Mouse (Mus musculus): Measurements from ENCODE around the gene Man1a2. TPM values are rescaled to one million over a fixed set of nuclear protein-coding genes. Genes with fewer than 3 reads are reported as not detected.

The Man1a2 gene
- polyA plus RNA-seq, 1 experiment from 2014 or later: 43.0 TPM

GRCm38 (mm10) chr3:100591053-100591452 is 94.2 kb downstream of the Man1a2 start:
- 98% methylated on average over 4 of the region's 4 CpGs for WGBS
- 0 out of 2 replicates have a peak, but pooled peaks cover under 1% of the 10 kb centered on the region for H3K36me3 ChIP-seq (replicated peaks)
- no peaks in the 10 kb centered on the region for H3K27me3 ChIP-seq (replicated peaks)
- 0 out of 2 replicates have a peak, but pooled peaks cover 3% of the 10 kb centered on the region for H3K9me3 ChIP-seq
- no peak overlapping the region for H3K4me3 ChIP-seq
- H3K4me2 ChIP-seq: no peak overlapping the region
- H3K9ac ChIP-seq: no peak overlapping the region
- no peak overlapping the region for H3K27ac ChIP-seq
- H3K4me1 ChIP-seq: no peaks in the 10 kb centered on the region
- ATAC-seq (replicated peaks): no peak

GRCm38 (mm10) chr3:100582721-100583355 is 102.5 kb downstream of the Man1a2 start:
- Histone ChIP-seq H3K9ac (no peak overlapping the region), H3K36me3 (replicated peaks) (0 out of 2 replicates have a peak, but pooled peaks cover 2% of the 10 kb centered on the region), H3K27ac (no peak overlapping the region), H3K4me1 (no peaks in the 10 kb centered on the region), H3K27me3 (replicated peaks) (no peaks in the 10 kb centered on the region), H3K9me3 (no peaks in the 10 kb centered on the region), H3K4me3 (no peak overlapping the region), H3K4me2 (no peak overlapping the region)
- no peak for ATAC-seq (replicated peaks)
- 83% methylated on average over 1 of the region's 1 CpGs for WGBS

- Histone ChIP-seq H3K36me3 (replicated peaks) (0 out of 2 replicates have a peak, but pooled peaks cover 3% of the 10 kb centered on the region), H3K4me2 (no peak overlapping the region), H3K4me3 (no peak overlapping the region), H3K27ac (no peak overlapping the region), H3K9me3 (no peaks in the 10 kb centered on the region), H3K9ac (no peak overlapping the region), H3K27me3 (replicated peaks) (no peaks in the 10 kb centered on the region), H3K4me1 (no peaks in the 10 kb centered on the region)
- 70% methylated on average over 3 of the region's 3 CpGs for WGBS
- no peak for ATAC-seq (replicated peaks)
Measured at GRCm38 (mm10) chr3:100572571-100573183, 112.6 kb downstream of the Man1a2 start.

GRCm38 (mm10) chr3:100568443-100569390 is 116.6 kb downstream of the Man1a2 start:
- Histone ChIP-seq H3K27ac (no peak overlapping the region), H3K4me1 (no peaks in the 10 kb centered on the region), H3K27me3 (replicated peaks) (no peaks in the 10 kb centered on the region), H3K4me3 (no peak overlapping the region), H3K9me3 (no peaks in the 10 kb centered on the region), H3K9ac (no peak overlapping the region), H3K36me3 (replicated peaks) (no peaks in the 10 kb centered on the region), H3K4me2 (no peak overlapping the region)
- ATAC-seq (replicated peaks): peak; percentile 67; the same call in 1 of the 2 replicates
- WGBS: 88% methylated on average over 13 of the region's 13 CpGs

GRCm38 (mm10) chr3:100563565-100563964 is 121.7 kb downstream of the Man1a2 start:
- Histone ChIP-seq H3K4me3 (no peak overlapping the region), H3K27ac (no peak overlapping the region), H3K27me3 (replicated peaks) (no peaks in the 10 kb centered on the region), H3K4me1 (no peaks in the 10 kb centered on the region), H3K36me3 (replicated peaks) (no peaks in the 10 kb centered on the region), H3K9me3 (no peaks in the 10 kb centered on the region), H3K4me2 (no peak overlapping the region), H3K9ac (no peak overlapping the region)
- 88% methylated on average over 2 of the region's 2 CpGs for WGBS
- no peak for ATAC-seq (replicated peaks)

- Histone ChIP-seq H3K4me3 (no peak overlapping the region), H3K36me3 (replicated peaks) (no peaks in the 10 kb centered on the region), H3K9me3 (no peaks in the 10 kb centered on the region), H3K4me1 (no peaks in the 10 kb centered on the region), H3K27ac (no peak overlapping the region), H3K27me3 (replicated peaks) (no peaks in the 10 kb centered on the region), H3K9ac (no peak overlapping the region), H3K4me2 (no peak overlapping the region)
- no peak for ATAC-seq (replicated peaks)
- WGBS: 92% methylated on average over 7 of the region's 7 CpGs
Measured at GRCm38 (mm10) chr3:100562455-100562854, 122.8 kb downstream of the Man1a2 start.

GRCm38 (mm10) chr3:100561561-100562175 is 123.6 kb downstream of the Man1a2 start:
- Histone ChIP-seq H3K27me3 (replicated peaks) (no peaks in the 10 kb centered on the region), H3K36me3 (replicated peaks) (no peaks in the 10 kb centered on the region), H3K27ac (no peak overlapping the region), H3K4me2 (no peak overlapping the region), H3K4me3 (no peak overlapping the region), H3K9ac (no peak overlapping the region), H3K4me1 (no peaks in the 10 kb centered on the region), H3K9me3 (no peaks in the 10 kb centered on the region)
- ATAC-seq (replicated peaks): no peak
- WGBS: 91% methylated on average over 2 of the region's 2 CpGs

GRCm38 (mm10) chr3:100559431-100559830 is 125.9 kb downstream of the Man1a2 start:
- H3K4me1 ChIP-seq: no peaks in the 10 kb centered on the region
- no peak for ATAC-seq (replicated peaks)
- H3K27me3 ChIP-seq (replicated peaks): no peaks in the 10 kb centered on the region
- no peaks in the 10 kb centered on the region for H3K9me3 ChIP-seq
- 96% methylated on average over 7 of the region's 7 CpGs for WGBS
- H3K4me2 ChIP-seq: no peak overlapping the region
- no peak overlapping the region for H3K9ac ChIP-seq
- no peaks in the 10 kb centered on the region for H3K36me3 ChIP-seq (replicated peaks)
- H3K27ac ChIP-seq: no peak overlapping the region
- no peak overlapping the region for H3K4me3 ChIP-seq

GRCm38 (mm10) chr3:100558211-100558708 is 127.0 kb downstream of the Man1a2 start:
- H3K9me3 ChIP-seq: no peaks in the 10 kb centered on the region
- no peaks in the 10 kb centered on the region for H3K36me3 ChIP-seq (replicated peaks)
- no peak for ATAC-seq (replicated peaks)
- H3K27ac ChIP-seq: no peak overlapping the region
- H3K9ac ChIP-seq: no peak overlapping the region
- no peak overlapping the region for H3K4me2 ChIP-seq
- H3K4me1 ChIP-seq: no peaks in the 10 kb centered on the region
- H3K27me3 ChIP-seq (replicated peaks): no peaks in the 10 kb centered on the region
- H3K4me3 ChIP-seq: no peak overlapping the region
- WGBS: 80% methylated on average over 4 of the region's 4 CpGs

- Histone ChIP-seq H3K4me2 (no peak overlapping the region), H3K27me3 (replicated peaks) (no peaks in the 10 kb centered on the region), H3K9me3 (no peaks in the 10 kb centered on the region), H3K4me1 (no peaks in the 10 kb centered on the region), H3K9ac (no peak overlapping the region), H3K4me3 (no peak overlapping the region), H3K27ac (no peak overlapping the region), H3K36me3 (replicated peaks) (no peaks in the 10 kb centered on the region)
- 50% methylated on average over 5 of the region's 5 CpGs for WGBS
- 0 out of 2 replicates have a peak, but pooled peaks have one; percentile 37 for ATAC-seq (replicated peaks)
Measured at GRCm38 (mm10) chr3:100554843-100555242, 130.5 kb downstream of the Man1a2 start.

GRCm38 (mm10) chr3:100552171-100552570 is 133.1 kb downstream of the Man1a2 start:
- no peaks in the 10 kb centered on the region for H3K4me1 ChIP-seq
- no peaks in the 10 kb centered on the region for H3K9me3 ChIP-seq
- no peaks in the 10 kb centered on the region for H3K27me3 ChIP-seq (replicated peaks)
- H3K36me3 ChIP-seq (replicated peaks): no peaks in the 10 kb centered on the region
- no peak overlapping the region for H3K9ac ChIP-seq
- ATAC-seq (replicated peaks): no peak
- H3K4me2 ChIP-seq: no peak overlapping the region
- H3K27ac ChIP-seq: no peak overlapping the region
- 93% methylated on average over 2 of the region's 3 CpGs for WGBS
- H3K4me3 ChIP-seq: no peak overlapping the region

GRCm38 (mm10) chr3:100547913-100548292 is 137.4 kb downstream of the Man1a2 start:
- no peak overlapping the region for H3K4me3 ChIP-seq
- no peaks in the 10 kb centered on the region for H3K27me3 ChIP-seq (replicated peaks)
- no peak overlapping the region for H3K4me2 ChIP-seq
- no peak overlapping the region for H3K9ac ChIP-seq
- ATAC-seq (replicated peaks): no peak
- H3K36me3 ChIP-seq (replicated peaks): no peaks in the 10 kb centered on the region
- no peak overlapping the region for H3K27ac ChIP-seq
- H3K4me1 ChIP-seq: no peaks in the 10 kb centered on the region
- WGBS: 81% methylated on average over 3 of the region's 3 CpGs
- no peaks in the 10 kb centered on the region for H3K9me3 ChIP-seq

Measured in midbrain, embryonic 15.5 days (tissue).